Mouse (Mus musculus): ENCODE results near the gene Vamp5. TPM values are rescaled to one million over a fixed set of nuclear protein-coding genes. Genes with fewer than 3 reads are reported as not detected.

Vamp5 gene
- total and polyA plus RNA-seq, 3 experiments: 49.3 to 99.6 (median 58.3) TPM

DNA sequence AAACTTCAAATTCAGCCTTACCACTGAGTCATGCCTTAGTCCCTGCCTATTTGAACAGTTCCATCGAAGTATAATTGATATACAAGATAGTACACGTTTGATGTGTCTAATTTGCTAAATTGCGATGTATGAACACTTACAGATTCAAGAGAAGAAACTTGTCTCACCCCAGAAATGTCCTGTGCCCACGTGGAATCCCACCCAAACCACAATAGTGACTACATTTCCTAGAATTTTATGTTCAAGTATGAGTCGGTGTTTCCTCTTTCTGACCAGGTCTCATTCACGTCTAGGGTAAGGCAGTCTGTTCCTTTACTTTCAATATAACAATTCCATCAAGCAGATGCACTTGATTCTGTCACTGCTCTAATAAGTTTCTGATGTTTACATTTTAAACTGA is 34.6 kb downstream of the Vamp5 start:
- no peaks in the 10 kb centered on the region for H3K27me3 ChIP-seq (ENCODE audit: control insufficient read depth, insufficient read depth, low read length)
- TF ChIP-seq EP300 (IDR thresholded peaks at IDR 0.05; ENCODE audit: insufficient read depth, low read depth, low read length) (no peak), POLR2A (IDR thresholded peaks at IDR 0.05; ENCODE audit: insufficient read depth, low read depth, low read length) (no peak), CTCF (IDR thresholded peaks at IDR 0.05) (no peak)
- peaks cover 11% of the 10 kb centered on the region for H3K4me1 ChIP-seq (ENCODE audit: control insufficient read depth, insufficient read depth, low read length)
- H3K4me3 ChIP-seq: peak overlapping the region; percentile 99
- H3K79me2 ChIP-seq (replicated peaks; ENCODE audit: control insufficient read depth, insufficient read depth, low read length): peaks cover 4% of the 10 kb centered on the region
- peak overlapping the region; percentile 90 for H3K27ac ChIP-seq
- DNase-seq: no peak
- H3K36me3 ChIP-seq (ENCODE audit: control insufficient read depth, insufficient read depth, low read length): peaks cover 14% of the 10 kb centered on the region; the same call in 1 of the 2 replicates
- intact Hi-C loops (cut with DNase I): no loop called here
- 35% methylated on average over 6 of the region's 6 CpGs for WGBS
- H3K9ac ChIP-seq (ENCODE audit: low read depth, low read length): no peak overlapping the region

DNA sequence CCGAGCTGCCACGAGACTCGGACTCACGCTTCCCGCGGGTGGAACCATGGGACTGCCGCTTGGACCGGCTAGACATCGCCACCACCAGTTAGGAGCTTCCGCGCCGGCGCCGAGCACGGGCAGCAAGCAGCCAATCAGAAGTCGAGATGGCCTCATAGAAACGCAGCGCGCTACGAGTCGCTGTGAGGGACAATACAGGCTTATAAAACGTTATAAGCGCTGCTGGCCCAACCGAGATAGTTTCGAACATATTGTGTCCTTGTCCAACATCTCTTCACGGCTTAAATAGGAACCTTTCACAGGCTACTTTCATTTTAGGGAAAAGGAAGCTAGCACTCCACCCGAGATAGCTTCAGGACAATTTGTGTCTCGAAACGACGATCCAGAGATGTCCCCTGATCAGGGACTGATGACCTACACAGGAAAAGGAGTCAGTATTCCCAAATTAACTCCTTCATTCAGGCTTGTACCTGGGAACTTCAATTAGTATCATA is 35.1 kb downstream of the Vamp5 start, which contains the start of gene Usp39:
Gene Usp39, minus strand, starts transcription at position 111 of the 494 bp plus-strand sequence.
- Histone ChIP-seq H3K36me3 (ENCODE audit: control insufficient read depth, insufficient read depth, low read length) (peaks cover 12% of the 10 kb centered on the region; the same call in 1 of the 2 replicates), H3K27ac (peak within 1 kb of the TSS; percentile 90), H3K9ac (ENCODE audit: low read depth, low read length) (peak within 1 kb of the TSS; percentile 98), H3K4me1 (ENCODE audit: control insufficient read depth, insufficient read depth, low read length) (peaks cover 11% of the 10 kb centered on the region), H3K79me2 (replicated peaks; ENCODE audit: control insufficient read depth, insufficient read depth, low read length) (peaks cover 4% of the 10 kb centered on the region), H3K27me3 (ENCODE audit: control insufficient read depth, insufficient read depth, low read length) (no peaks in the 10 kb centered on the region), H3K4me3 (peak within 1 kb of the TSS; percentile 99)
- DNase-seq: peak; percentile 93 to 95
- intact Hi-C loops (cut with DNase I): no loop called here
- 0% methylated on average over 30 of the region's 30 CpGs for WGBS
- TF ChIP-seq EP300 (IDR thresholded peaks at IDR 0.05; ENCODE audit: insufficient read depth, low read depth, low read length): peak; percentile 92
- TF ChIP-seq POLR2A (IDR thresholded peaks at IDR 0.05; ENCODE audit: insufficient read depth, low read depth, low read length): peak; percentile 81
- no peak for TF ChIP-seq CTCF (IDR thresholded peaks at IDR 0.05)

DNA sequence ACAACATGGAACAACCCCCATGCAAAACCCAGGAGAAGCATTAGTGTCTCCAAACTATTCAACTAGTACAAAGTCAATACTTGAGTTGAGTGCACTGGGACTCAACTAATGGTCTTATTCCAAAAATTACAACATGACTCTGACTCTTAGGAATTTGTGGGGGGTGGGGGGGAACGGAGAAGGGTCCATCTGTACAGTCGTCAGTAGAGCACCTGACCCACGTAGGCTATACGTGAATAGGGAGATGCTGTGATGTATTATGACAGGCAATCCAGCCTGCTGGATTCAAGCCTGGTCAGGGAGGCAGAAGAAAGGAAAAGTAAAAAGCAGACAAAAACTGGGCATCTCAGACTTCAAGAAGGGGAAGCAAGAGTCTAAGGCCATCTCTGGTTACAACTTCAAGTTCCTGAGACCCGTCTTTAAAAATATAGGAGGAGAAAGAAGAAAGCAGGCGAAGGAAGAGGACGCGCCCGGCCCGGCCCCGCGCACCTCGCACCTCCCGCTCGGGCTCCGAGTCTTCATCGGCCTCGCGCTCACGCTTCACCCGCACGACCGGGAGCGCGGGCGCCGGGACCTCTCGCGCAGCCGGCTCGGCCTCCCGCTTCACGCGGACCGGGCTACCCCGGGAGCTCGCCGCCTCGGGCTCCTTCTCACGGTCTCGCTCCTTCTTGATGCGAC is 35.7 kb downstream of the Vamp5 start:
- Histone ChIP-seq H3K79me2 (replicated peaks; ENCODE audit: control insufficient read depth, insufficient read depth, low read length) (peaks cover 4% of the 10 kb centered on the region), H3K27me3 (ENCODE audit: control insufficient read depth, insufficient read depth, low read length) (no peaks in the 10 kb centered on the region), H3K4me1 (ENCODE audit: control insufficient read depth, insufficient read depth, low read length) (peaks cover 11% of the 10 kb centered on the region), H3K9ac (ENCODE audit: low read depth, low read length) (peak overlapping the region; percentile 98), H3K36me3 (ENCODE audit: control insufficient read depth, insufficient read depth, low read length) (peaks cover 10% of the 10 kb centered on the region; the same call in 1 of the 2 replicates), H3K27ac (peak overlapping the region; percentile 90), H3K4me3 (peak overlapping the region; percentile 99)
- WGBS: under 1% methylated on average over 42 of the region's 42 CpGs
- TF ChIP-seq POLR2A (IDR thresholded peaks at IDR 0.05; ENCODE audit: insufficient read depth, low read depth, low read length): no peak
- TF ChIP-seq EP300 (IDR thresholded peaks at IDR 0.05; ENCODE audit: insufficient read depth, low read depth, low read length): no peak
- TF ChIP-seq CTCF (IDR thresholded peaks at IDR 0.05): no peak
- no peak for DNase-seq
- intact Hi-C loops (cut with DNase I): no loop called here

DNA sequence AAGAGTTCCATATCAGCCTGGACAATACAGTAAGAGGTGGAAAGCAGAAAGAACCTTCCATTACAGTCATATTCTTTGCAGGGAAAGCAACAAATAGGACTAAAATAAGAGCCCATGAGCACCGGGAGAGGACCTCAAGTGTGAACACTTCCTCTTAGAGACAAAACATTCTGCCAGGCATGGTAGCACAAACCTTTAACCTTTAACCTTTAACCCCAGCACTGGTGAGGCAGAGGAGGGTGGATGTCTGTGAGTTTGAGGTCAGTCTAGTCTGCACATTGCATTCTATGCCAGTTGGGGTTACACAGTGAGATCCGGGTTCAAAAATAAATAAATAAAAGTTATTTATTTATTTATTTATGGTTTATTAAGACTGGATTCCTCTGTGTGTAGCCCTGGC is 39.8 kb downstream of the Vamp5 start:
- no peak for DNase-seq
- no peak for TF ChIP-seq POLR2A (IDR thresholded peaks at IDR 0.05; ENCODE audit: insufficient read depth, low read depth, low read length)
- 60% methylated on average over 2 of the region's 2 CpGs for WGBS
- intact Hi-C loops (cut with DNase I): no loop called here
- Histone ChIP-seq H3K79me2 (replicated peaks; ENCODE audit: control insufficient read depth, insufficient read depth, low read length) (peaks cover 2% of the 10 kb centered on the region; the same call in 1 of the 2 replicates), H3K36me3 (ENCODE audit: control insufficient read depth, insufficient read depth, low read length) (peaks cover 4% of the 10 kb centered on the region; the same call in 1 of the 2 replicates), H3K9ac (ENCODE audit: low read depth, low read length) (no peak overlapping the region), H3K4me3 (no peak overlapping the region), H3K27me3 (ENCODE audit: control insufficient read depth, insufficient read depth, low read length) (no peaks in the 10 kb centered on the region), H3K4me1 (ENCODE audit: control insufficient read depth, insufficient read depth, low read length) (peaks cover 2% of the 10 kb centered on the region; the same call in 1 of the 2 replicates), H3K27ac (no peak overlapping the region)

DNA sequence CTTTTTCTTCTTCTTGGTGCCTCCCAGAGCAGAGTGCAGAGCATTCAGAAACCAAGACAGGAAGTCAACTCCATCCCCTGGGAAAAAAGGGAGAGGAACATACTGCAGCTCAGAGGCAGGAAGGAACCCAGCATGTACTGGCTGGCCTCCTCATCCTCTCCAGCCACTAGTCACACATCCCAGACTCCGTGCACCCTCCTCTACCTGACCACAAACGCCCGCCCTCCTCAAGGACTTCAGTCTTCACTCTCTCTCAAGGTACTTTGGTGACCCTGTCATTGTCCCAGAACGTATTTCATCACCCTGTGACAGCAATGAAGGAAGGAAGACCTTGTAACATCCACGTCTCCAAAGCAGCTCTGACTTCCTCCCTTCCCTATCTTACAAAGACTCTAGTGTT is 47.2 kb downstream of the Vamp5 start:
- TF ChIP-seq CTCF (IDR thresholded peaks at IDR 0.05): no peak
- no peak for TF ChIP-seq POLR2A (IDR thresholded peaks at IDR 0.05; ENCODE audit: insufficient read depth, low read depth, low read length)
- TF ChIP-seq EP300 (IDR thresholded peaks at IDR 0.05; ENCODE audit: insufficient read depth, low read depth, low read length): no peak
- H3K79me2 ChIP-seq (replicated peaks; ENCODE audit: control insufficient read depth, insufficient read depth, low read length): no peaks in the 10 kb centered on the region
- intact Hi-C loops (cut with DNase I): loop anchor here (10.0 kb wide), 1 partner anchor 438 kb away; no protein-coding TSS in a partner anchor
- no peak overlapping the region for H3K4me3 ChIP-seq
- no peak overlapping the region for H3K9ac ChIP-seq (ENCODE audit: low read depth, low read length)
- H3K27me3 ChIP-seq (ENCODE audit: control insufficient read depth, insufficient read depth, low read length): no peaks in the 10 kb centered on the region
- 30% methylated on average over 5 of the region's 5 CpGs for WGBS
- H3K27ac ChIP-seq: peak overlapping the region; percentile 45
- DNase-seq: no peak
- H3K36me3 ChIP-seq (ENCODE audit: control insufficient read depth, insufficient read depth, low read length): no peaks in the 10 kb centered on the region; the same call in none of the 2 replicates
- H3K4me1 ChIP-seq (ENCODE audit: control insufficient read depth, insufficient read depth, low read length): peaks cover 2% of the 10 kb centered on the region

DNA sequence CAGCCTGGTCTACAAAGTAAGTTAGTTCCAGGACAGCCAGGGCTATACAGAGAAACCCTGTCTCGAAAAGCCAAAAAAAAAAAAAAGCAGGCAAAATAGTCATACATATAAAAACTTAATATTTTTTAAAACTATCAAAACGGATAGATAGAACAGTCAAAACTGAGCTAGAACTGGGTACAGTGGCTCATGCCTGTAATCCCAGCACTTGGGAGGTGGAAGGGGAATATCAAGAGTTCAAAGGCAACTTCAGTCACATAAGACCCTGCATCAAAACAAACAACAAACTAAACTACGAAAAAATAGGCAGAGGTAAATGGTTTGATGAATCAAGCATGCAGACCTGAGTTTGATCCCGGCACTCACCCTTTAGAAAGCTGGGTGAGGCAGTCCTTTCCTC is 50.1 kb downstream of the Vamp5 start:
- H3K4me1 ChIP-seq (ENCODE audit: control insufficient read depth, insufficient read depth, low read length): peaks cover 2% of the 10 kb centered on the region
- H3K9ac ChIP-seq (ENCODE audit: low read depth, low read length): no peak overlapping the region
- no peaks in the 10 kb centered on the region for H3K27me3 ChIP-seq (ENCODE audit: control insufficient read depth, insufficient read depth, low read length)
- intact Hi-C loops (cut with DNase I): loop anchor here (10.0 kb wide), 1 partner anchor 435 kb away; no protein-coding TSS in a partner anchor
- no peak for DNase-seq
- H3K36me3 ChIP-seq (ENCODE audit: control insufficient read depth, insufficient read depth, low read length): no peaks in the 10 kb centered on the region; the same call in none of the 2 replicates
- no peak overlapping the region for H3K27ac ChIP-seq
- 90% methylated on average over 4 of the region's 4 CpGs for WGBS
- TF ChIP-seq EP300 (IDR thresholded peaks at IDR 0.05; ENCODE audit: insufficient read depth, low read depth, low read length) (no peak), CTCF (IDR thresholded peaks at IDR 0.05) (no peak), POLR2A (IDR thresholded peaks at IDR 0.05; ENCODE audit: insufficient read depth, low read depth, low read length) (no peak)
- H3K4me3 ChIP-seq: no peak overlapping the region
- no peaks in the 10 kb centered on the region for H3K79me2 ChIP-seq (replicated peaks; ENCODE audit: control insufficient read depth, insufficient read depth, low read length)

Measured in heart, adult 2 months (tissue).